Mouse (Mus musculus): ENCODE data around the gene Agtr1a. TPM values are rescaled to one million over a fixed set of nuclear protein-coding genes. Genes with fewer than 3 reads are reported as not detected.

Gene Agtr1a
- polyA plus RNA-seq, 1 experiment, result 1.3 TPM

GRCm38 (mm10) chr13:30396431-30396830 is 60.2 kb downstream of the Agtr1a start:
- no peaks in the 10 kb centered on the region for H3K4me1 ChIP-seq (ENCODE audit: control insufficient read depth, insufficient read depth, low read length)
- H3K4me3 ChIP-seq (ENCODE audit: low read depth, low read length), result no peak overlapping the region
- TF ChIP-seq POLR2A (IDR thresholded peaks at IDR 0.05; ENCODE audit: insufficient read depth, low read length) (no peak), CTCF (IDR thresholded peaks at IDR 0.05; ENCODE audit: low read depth, low read length) (no peak), EP300 (IDR thresholded peaks at IDR 0.05; ENCODE audit: insufficient read depth, low read depth, low read length) (no peak)
- no peak overlapping the region for H3K9ac ChIP-seq (ENCODE audit: low read depth, poor library complexity, severe bottlenecking)
- no peaks in the 10 kb centered on the region for H3K36me3 ChIP-seq (ENCODE audit: control insufficient read depth, insufficient read depth, low read length, poor library complexity, severe bottlenecking)
- no peak overlapping the region for H3K27ac ChIP-seq (ENCODE audit: insufficient read depth, low read length)
- peaks cover 12% of the 10 kb centered on the region for H3K9me3 ChIP-seq (replicated peaks; ENCODE audit: control insufficient read depth, insufficient read depth, low read length, poor library complexity, severe bottlenecking)
- no peaks in the 10 kb centered on the region for H3K27me3 ChIP-seq (ENCODE audit: control insufficient read depth, insufficient read depth, low read length, poor library complexity, severe bottlenecking)

GRCm38 (mm10) chr13:30398852-30399251 is 62.6 kb downstream of the Agtr1a start:
- TF ChIP-seq CTCF (IDR thresholded peaks at IDR 0.05; ENCODE audit: low read depth, low read length) (no peak), POLR2A (IDR thresholded peaks at IDR 0.05; ENCODE audit: insufficient read depth, low read length) (no peak), EP300 (IDR thresholded peaks at IDR 0.05; ENCODE audit: insufficient read depth, low read depth, low read length) (no peak)
- Histone ChIP-seq H3K27ac (ENCODE audit: insufficient read depth, low read length) (no peak overlapping the region), H3K4me1 (ENCODE audit: control insufficient read depth, insufficient read depth, low read length) (no peaks in the 10 kb centered on the region), H3K4me3 (ENCODE audit: low read depth, low read length) (no peak overlapping the region), H3K9ac (ENCODE audit: low read depth, poor library complexity, severe bottlenecking) (no peak overlapping the region), H3K9me3 (replicated peaks; ENCODE audit: control insufficient read depth, insufficient read depth, low read length, poor library complexity, severe bottlenecking) (no peaks in the 10 kb centered on the region), H3K36me3 (ENCODE audit: control insufficient read depth, insufficient read depth, low read length, poor library complexity, severe bottlenecking) (no peaks in the 10 kb centered on the region), H3K27me3 (ENCODE audit: control insufficient read depth, insufficient read depth, low read length, poor library complexity, severe bottlenecking) (no peaks in the 10 kb centered on the region)

- H3K27ac ChIP-seq (ENCODE audit: insufficient read depth, low read length), result no peak overlapping the region
- TF ChIP-seq EP300 (IDR thresholded peaks at IDR 0.05; ENCODE audit: insufficient read depth, low read depth, low read length) (no peak), CTCF (IDR thresholded peaks at IDR 0.05; ENCODE audit: low read depth, low read length) (no peak), POLR2A (IDR thresholded peaks at IDR 0.05; ENCODE audit: insufficient read depth, low read length) (no peak)
- no peaks in the 10 kb centered on the region for H3K9me3 ChIP-seq (replicated peaks; ENCODE audit: control insufficient read depth, insufficient read depth, low read length, poor library complexity, severe bottlenecking)
- no peak overlapping the region for H3K4me3 ChIP-seq (ENCODE audit: low read depth, low read length)
- H3K36me3 ChIP-seq (ENCODE audit: control insufficient read depth, insufficient read depth, low read length, poor library complexity, severe bottlenecking), result no peaks in the 10 kb centered on the region
- H3K4me1 ChIP-seq (ENCODE audit: control insufficient read depth, insufficient read depth, low read length), result no peaks in the 10 kb centered on the region
- no peak overlapping the region for H3K9ac ChIP-seq (ENCODE audit: low read depth, poor library complexity, severe bottlenecking)
- H3K27me3 ChIP-seq (ENCODE audit: control insufficient read depth, insufficient read depth, low read length, poor library complexity, severe bottlenecking), result no peaks in the 10 kb centered on the region
These were observed 64.4 kb downstream of the Agtr1a start for GRCm38 (mm10) chr13:30400621-30401020.

DNA sequence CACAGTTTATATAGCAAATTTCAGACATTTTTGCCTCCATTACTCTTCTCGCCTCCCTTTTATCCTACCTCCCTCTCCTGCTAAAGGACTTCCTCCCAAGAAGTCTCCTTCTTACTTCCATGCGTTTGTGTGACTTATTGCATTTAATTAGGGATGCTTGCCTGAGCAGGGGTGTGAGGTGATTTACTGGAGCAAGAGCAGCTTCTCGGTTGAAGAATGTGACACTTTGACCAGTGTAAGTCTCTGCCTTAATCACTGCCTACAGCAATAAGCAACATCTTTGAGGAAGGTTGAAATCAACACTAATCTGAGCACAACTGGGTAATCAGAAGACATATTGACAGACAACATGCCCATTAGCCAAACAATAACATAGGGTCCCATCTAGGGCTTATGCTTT is 67.6 kb downstream of the Agtr1a start:
- no peaks in the 10 kb centered on the region for H3K36me3 ChIP-seq (ENCODE audit: control insufficient read depth, insufficient read depth, low read length, poor library complexity, severe bottlenecking)
- no peak overlapping the region for H3K9ac ChIP-seq (ENCODE audit: low read depth, poor library complexity, severe bottlenecking)
- TF ChIP-seq EP300 (IDR thresholded peaks at IDR 0.05; ENCODE audit: insufficient read depth, low read depth, low read length) (no peak), POLR2A (IDR thresholded peaks at IDR 0.05; ENCODE audit: insufficient read depth, low read length) (no peak), CTCF (IDR thresholded peaks at IDR 0.05; ENCODE audit: low read depth, low read length) (no peak)
- 0 out of 2 replicates have a peak, but pooled peaks cover 2% of the 10 kb centered on the region for H3K9me3 ChIP-seq (replicated peaks; ENCODE audit: control insufficient read depth, insufficient read depth, low read length, poor library complexity, severe bottlenecking)
- no peak overlapping the region for H3K27ac ChIP-seq (ENCODE audit: insufficient read depth, low read length)
- H3K4me3 ChIP-seq (ENCODE audit: low read depth, low read length), result no peak overlapping the region
- no peaks in the 10 kb centered on the region for H3K4me1 ChIP-seq (ENCODE audit: control insufficient read depth, insufficient read depth, low read length)
- no peaks in the 10 kb centered on the region for H3K27me3 ChIP-seq (ENCODE audit: control insufficient read depth, insufficient read depth, low read length, poor library complexity, severe bottlenecking)

- Histone ChIP-seq H3K27ac (ENCODE audit: insufficient read depth, low read length) (no peak overlapping the region), H3K36me3 (ENCODE audit: control insufficient read depth, insufficient read depth, low read length, poor library complexity, severe bottlenecking) (no peaks in the 10 kb centered on the region), H3K4me1 (ENCODE audit: control insufficient read depth, insufficient read depth, low read length) (no peaks in the 10 kb centered on the region), H3K27me3 (ENCODE audit: control insufficient read depth, insufficient read depth, low read length, poor library complexity, severe bottlenecking) (no peaks in the 10 kb centered on the region), H3K9ac (ENCODE audit: low read depth, poor library complexity, severe bottlenecking) (no peak overlapping the region), H3K4me3 (ENCODE audit: low read depth, low read length) (no peak overlapping the region), H3K9me3 (replicated peaks; ENCODE audit: control insufficient read depth, insufficient read depth, low read length, poor library complexity, severe bottlenecking) (no peaks in the 10 kb centered on the region)
- TF ChIP-seq EP300 (IDR thresholded peaks at IDR 0.05; ENCODE audit: insufficient read depth, low read depth, low read length), result no peak
- TF ChIP-seq POLR2A (IDR thresholded peaks at IDR 0.05; ENCODE audit: insufficient read depth, low read length), result no peak
- no peak for TF ChIP-seq CTCF (IDR thresholded peaks at IDR 0.05; ENCODE audit: low read depth, low read length)
These were observed 82.4 kb downstream of the Agtr1a start for GRCm38 (mm10) chr13:30418611-30419010.

GRCm38 (mm10) chr13:30427008-30427407 is 90.8 kb downstream of the Agtr1a start:
- H3K27ac ChIP-seq (ENCODE audit: insufficient read depth, low read length), result no peak overlapping the region
- no peaks in the 10 kb centered on the region for H3K9me3 ChIP-seq (replicated peaks; ENCODE audit: control insufficient read depth, insufficient read depth, low read length, poor library complexity, severe bottlenecking)
- no peak overlapping the region for H3K4me3 ChIP-seq (ENCODE audit: low read depth, low read length)
- H3K9ac ChIP-seq (ENCODE audit: low read depth, poor library complexity, severe bottlenecking), result no peak overlapping the region
- no peaks in the 10 kb centered on the region for H3K36me3 ChIP-seq (ENCODE audit: control insufficient read depth, insufficient read depth, low read length, poor library complexity, severe bottlenecking)
- TF ChIP-seq CTCF (IDR thresholded peaks at IDR 0.05; ENCODE audit: low read depth, low read length) (no peak), POLR2A (IDR thresholded peaks at IDR 0.05; ENCODE audit: insufficient read depth, low read length) (no peak), EP300 (IDR thresholded peaks at IDR 0.05; ENCODE audit: insufficient read depth, low read depth, low read length) (no peak)
- H3K27me3 ChIP-seq (ENCODE audit: control insufficient read depth, insufficient read depth, low read length, poor library complexity, severe bottlenecking), result no peaks in the 10 kb centered on the region
- H3K4me1 ChIP-seq (ENCODE audit: control insufficient read depth, insufficient read depth, low read length), result no peaks in the 10 kb centered on the region

All from ES-Bruce4 (cell line).